Mouse (Mus musculus) lung, adult 2 months (tissue): ENCODE measurements at regions not wholly inside any gene's neighbourhood (a gene's known extent, or its start where the extent isn't known, plus 50 kb on each side); places are given as distances from the start of the nearest gene placed in this dataset.

Source experiments
- CTCF ChIP-seq: fragments of 200-500 bp; IDR thresholded peaks from 2 replicates; pipeline ENCODE4 v1.5.1; 2011; ENCODE audit warnings: mild to moderate bottlenecking, low read length, control low read depth; ENCODE audit not compliant: insufficient read depth
- POLR2A ChIP-seq: fragments of 200-500 bp; IDR thresholded peaks from 2 replicates; pipeline ENCODE4 v1.6.1; 2011; ENCODE audit warnings: low read depth, mild to moderate bottlenecking, control low read depth, low read length, borderline replicate concordance; ENCODE audit errors: extremely low read depth

- TF ChIP-seq CTCF (no peak), POLR2A (no peak)
Measured at GRCm38 (mm10) chr15:25000171-25000570, 413.4 kb downstream of the Basp1 start.
